Mouse (Mus musculus): ENCODE results near the gene Mfap1b. TPM values are rescaled to one million over a fixed set of nuclear protein-coding genes. Genes with fewer than 3 reads are reported as not detected.

Gene Mfap1b
- polyA plus RNA-seq, 1 experiment: 0.29 TPM

GRCm38 (mm10) chr2:121449545-121450011 lies 24.3 kb downstream of the Mfap1b start:
- TF ChIP-seq GATA1 (IDR thresholded peaks at IDR 0.05; ENCODE audit: low read length): no peak
- TF ChIP-seq TAL1 (IDR thresholded peaks at IDR 0.05; ENCODE audit: low read length): no peak
- H3K27me3 ChIP-seq (ENCODE audit: control insufficient read depth): no peaks in the 10 kb centered on the region
- peak overlapping the region; percentile 87 for H3K4me3 ChIP-seq (replicated peaks)
- peaks cover 41% of the 10 kb centered on the region for H3K4me1 ChIP-seq (ENCODE audit: control insufficient read depth)
- peaks cover 34% of the 10 kb centered on the region for H3K36me3 ChIP-seq (ENCODE audit: control insufficient read depth)
- H3K9me3 ChIP-seq (ENCODE audit: control insufficient read depth, low read length): no peaks in the 10 kb centered on the region

- Histone ChIP-seq H3K27me3 (ENCODE audit: control insufficient read depth) (peaks cover 4% of the 10 kb centered on the region), H3K4me3 (replicated peaks) (peak within 1 kb of the TSS; percentile 87), H3K4me1 (ENCODE audit: control insufficient read depth) (peaks cover 40% of the 10 kb centered on the region), H3K36me3 (ENCODE audit: control insufficient read depth) (peaks cover 32% of the 10 kb centered on the region), H3K9me3 (ENCODE audit: control insufficient read depth, low read length) (no peaks in the 10 kb centered on the region)
- TF ChIP-seq TAL1 (IDR thresholded peaks at IDR 0.05; ENCODE audit: low read length) (no peak), GATA1 (IDR thresholded peaks at IDR 0.05; ENCODE audit: low read length) (no peak)
These were observed 24.9 kb downstream of the Mfap1b start, which contains the start of gene Serf2 for GRCm38 (mm10) chr2:121448739-121449535. Gene Serf2 (plus strand): TSS chr2:121449195.

GRCm38 (mm10) chr2:121448136-121448535 lies 25.7 kb downstream of the Mfap1b start:
- Histone ChIP-seq H3K4me1 (ENCODE audit: control insufficient read depth) (peaks cover 40% of the 10 kb centered on the region), H3K9me3 (ENCODE audit: control insufficient read depth, low read length) (no peaks in the 10 kb centered on the region), H3K27me3 (ENCODE audit: control insufficient read depth) (peaks cover 5% of the 10 kb centered on the region), H3K36me3 (ENCODE audit: control insufficient read depth) (peaks cover 25% of the 10 kb centered on the region), H3K4me3 (replicated peaks) (peak overlapping the region; percentile 87)
- no peak for TF ChIP-seq TAL1 (IDR thresholded peaks at IDR 0.05; ENCODE audit: low read length)
- no peak for TF ChIP-seq GATA1 (IDR thresholded peaks at IDR 0.05; ENCODE audit: low read length)

- no peak overlapping the region for H3K4me3 ChIP-seq (replicated peaks)
- H3K9me3 ChIP-seq (ENCODE audit: control insufficient read depth, low read length): no peaks in the 10 kb centered on the region
- TF ChIP-seq TAL1 (IDR thresholded peaks at IDR 0.05; ENCODE audit: low read length): no peak
- no peak for TF ChIP-seq GATA1 (IDR thresholded peaks at IDR 0.05; ENCODE audit: low read length)
- H3K27me3 ChIP-seq (ENCODE audit: control insufficient read depth): peaks cover 12% of the 10 kb centered on the region
- H3K4me1 ChIP-seq (ENCODE audit: control insufficient read depth): peaks cover 48% of the 10 kb centered on the region
- peaks cover 13% of the 10 kb centered on the region for H3K36me3 ChIP-seq (ENCODE audit: control insufficient read depth)
These were observed 26.9 kb downstream of the Mfap1b start for GRCm38 (mm10) chr2:121447006-121447405.

GRCm38 (mm10) chr2:121446506-121446905 lies 27.4 kb downstream of the Mfap1b start:
- Histone ChIP-seq H3K4me3 (replicated peaks) (no peak overlapping the region), H3K9me3 (ENCODE audit: control insufficient read depth, low read length) (no peaks in the 10 kb centered on the region), H3K36me3 (ENCODE audit: control insufficient read depth) (peaks cover 11% of the 10 kb centered on the region), H3K4me1 (ENCODE audit: control insufficient read depth) (peaks cover 52% of the 10 kb centered on the region), H3K27me3 (ENCODE audit: control insufficient read depth) (peaks cover 17% of the 10 kb centered on the region)
- TF ChIP-seq GATA1 (IDR thresholded peaks at IDR 0.05; ENCODE audit: low read length) (no peak), TAL1 (IDR thresholded peaks at IDR 0.05; ENCODE audit: low read length) (no peak)

GRCm38 (mm10) chr2:121445117-121445516 lies 28.8 kb downstream of the Mfap1b start:
- TF ChIP-seq TAL1 (IDR thresholded peaks at IDR 0.05; ENCODE audit: low read length) (no peak), GATA1 (IDR thresholded peaks at IDR 0.05; ENCODE audit: low read length) (no peak)
- Histone ChIP-seq H3K4me3 (replicated peaks) (no peak overlapping the region), H3K36me3 (ENCODE audit: control insufficient read depth) (no peaks in the 10 kb centered on the region; the same call in 1 of the 2 replicates), H3K27me3 (ENCODE audit: control insufficient read depth) (peaks cover 25% of the 10 kb centered on the region), H3K9me3 (ENCODE audit: control insufficient read depth, low read length) (no peaks in the 10 kb centered on the region), H3K4me1 (ENCODE audit: control insufficient read depth) (peaks cover 41% of the 10 kb centered on the region)

GRCm38 (mm10) chr2:121444178-121444577 lies 29.7 kb downstream of the Mfap1b start, which contains the start of gene Ell3:
Gene Ell3 (minus strand): TSS chr2:121444278.
- Histone ChIP-seq H3K27me3 (ENCODE audit: control insufficient read depth) (peaks cover 25% of the 10 kb centered on the region), H3K4me3 (replicated peaks) (peak within 1 kb of the TSS; percentile 65), H3K36me3 (ENCODE audit: control insufficient read depth) (peaks cover 8% of the 10 kb centered on the region), H3K9me3 (ENCODE audit: control insufficient read depth, low read length) (no peaks in the 10 kb centered on the region), H3K4me1 (ENCODE audit: control insufficient read depth) (peaks cover 38% of the 10 kb centered on the region)
- TF ChIP-seq TAL1 (IDR thresholded peaks at IDR 0.05; ENCODE audit: low read length) (no peak), GATA1 (IDR thresholded peaks at IDR 0.05; ENCODE audit: low read length) (no peak)

- Histone ChIP-seq H3K9me3 (ENCODE audit: control insufficient read depth, low read length) (no peaks in the 10 kb centered on the region), H3K27me3 (ENCODE audit: control insufficient read depth) (peaks cover 25% of the 10 kb centered on the region), H3K4me1 (ENCODE audit: control insufficient read depth) (peaks cover 30% of the 10 kb centered on the region), H3K4me3 (replicated peaks) (peak overlapping the region; percentile 65), H3K36me3 (ENCODE audit: control insufficient read depth) (peaks cover 20% of the 10 kb centered on the region)
- no peak for TF ChIP-seq TAL1 (IDR thresholded peaks at IDR 0.05; ENCODE audit: low read length)
- no peak for TF ChIP-seq GATA1 (IDR thresholded peaks at IDR 0.05; ENCODE audit: low read length)
These were observed 30.9 kb downstream of the Mfap1b start for GRCm38 (mm10) chr2:121443068-121443349.

GRCm38 (mm10) chr2:121442259-121443067 lies 31.4 kb downstream of the Mfap1b start:
- peak overlapping the region; percentile 65 for H3K4me3 ChIP-seq (replicated peaks)
- peaks cover 25% of the 10 kb centered on the region for H3K4me1 ChIP-seq (ENCODE audit: control insufficient read depth)
- H3K36me3 ChIP-seq (ENCODE audit: control insufficient read depth): peaks cover 25% of the 10 kb centered on the region
- no peaks in the 10 kb centered on the region for H3K9me3 ChIP-seq (ENCODE audit: control insufficient read depth, low read length)
- peaks cover 25% of the 10 kb centered on the region for H3K27me3 ChIP-seq (ENCODE audit: control insufficient read depth)
- TF ChIP-seq TAL1 (IDR thresholded peaks at IDR 0.05; ENCODE audit: low read length) (no peak), GATA1 (IDR thresholded peaks at IDR 0.05; ENCODE audit: low read length) (no peak)

Data from erythroblast, embryonic 14.5 days (primary cell).